Mouse (Mus musculus) large intestine, adult 2 months (tissue): ENCODE data around the gene 6430531B16Rik. TPM values are rescaled to one million over a fixed set of nuclear protein-coding genes. Genes with fewer than 3 reads are reported as not detected.

ENCODE experiments used
- DNase-seq: peaks from one replicate; pipeline ENCODE4 v3.0.0-alpha.2; 2012; ENCODE audit warnings: low read depth, low spot score
- WGBS: fragments of 180-500 bp; shearing (Covaris S2); methylation state at CpG from one replicate; pipeline ENCODE4 v1.1.7; 2018; 5-methylcytosine and 5-hydroxymethylcytosine counted together
- polyA plus RNA-seq: library from polyadenylated mRNA; depleted of rRNA; stranded (reverse); fragments of >200 nt; gene quantifications from 2 replicates; pipeline ENCODE4 v1.2.3, GENCODE M21; 2012; rRNA removed

Gene 6430531B16Rik
- polyA plus RNA-seq, 1 experiment = not detected

DNA sequence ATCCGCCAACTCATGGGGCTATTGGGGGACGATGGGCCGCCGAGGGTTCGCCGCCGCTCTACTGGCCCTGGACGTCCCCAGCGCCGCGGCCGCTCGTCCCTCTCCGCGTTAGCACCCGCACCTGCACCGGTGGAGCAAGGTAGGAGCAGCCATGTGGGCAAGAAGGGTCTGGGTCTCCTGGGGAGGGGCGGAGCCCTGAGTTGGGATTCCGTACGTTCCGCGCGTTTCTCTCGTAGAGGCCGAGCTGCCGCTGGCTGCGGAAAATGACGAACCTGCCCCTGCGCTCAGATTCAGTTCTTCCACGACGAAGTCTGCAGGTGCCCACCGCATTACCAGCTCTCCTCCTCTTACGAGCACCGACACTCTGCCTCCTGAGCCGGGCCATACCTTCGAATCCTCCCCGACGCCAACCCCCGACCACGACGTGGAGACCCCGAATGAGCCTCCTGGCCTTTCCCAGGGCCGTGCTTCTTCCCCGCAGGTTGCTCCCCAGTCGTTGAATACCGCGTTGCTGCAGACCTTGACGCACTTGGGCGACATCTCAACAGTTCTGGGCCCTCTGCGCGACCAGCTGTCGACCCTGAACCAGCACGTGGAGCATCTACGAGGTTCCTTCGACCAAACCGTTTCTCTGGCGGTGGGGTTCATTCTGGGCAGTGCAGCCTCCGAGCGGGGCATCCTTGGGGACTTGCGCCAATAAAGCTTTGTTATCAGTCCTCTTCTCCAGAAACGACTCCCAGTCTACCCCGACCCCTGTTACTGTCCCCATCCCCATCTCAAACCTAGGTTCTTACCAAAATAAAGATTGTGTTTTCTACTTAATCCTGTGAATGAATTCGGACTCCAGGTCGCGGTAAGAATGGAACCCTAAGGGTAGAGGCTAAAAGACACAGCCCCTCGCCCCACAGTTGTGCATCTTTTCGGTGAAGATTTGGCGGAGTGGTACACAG lies 34.0 kb downstream of the 6430531B16Rik start:
- WGBS = 7% methylated on average over 68 of the region's 68 CpGs
- no peak for DNase-seq

- DNase-seq = no peak
- WGBS = 1% methylated on average over 59 of the region's 59 CpGs
These were observed 34.8 kb downstream of the 6430531B16Rik start, which contains the start of gene Utf1 for GRCm38 (mm10) chr7:139943674-139944281. Gene Utf1, plus strand, starts transcription at chr7:139943789.

DNA sequence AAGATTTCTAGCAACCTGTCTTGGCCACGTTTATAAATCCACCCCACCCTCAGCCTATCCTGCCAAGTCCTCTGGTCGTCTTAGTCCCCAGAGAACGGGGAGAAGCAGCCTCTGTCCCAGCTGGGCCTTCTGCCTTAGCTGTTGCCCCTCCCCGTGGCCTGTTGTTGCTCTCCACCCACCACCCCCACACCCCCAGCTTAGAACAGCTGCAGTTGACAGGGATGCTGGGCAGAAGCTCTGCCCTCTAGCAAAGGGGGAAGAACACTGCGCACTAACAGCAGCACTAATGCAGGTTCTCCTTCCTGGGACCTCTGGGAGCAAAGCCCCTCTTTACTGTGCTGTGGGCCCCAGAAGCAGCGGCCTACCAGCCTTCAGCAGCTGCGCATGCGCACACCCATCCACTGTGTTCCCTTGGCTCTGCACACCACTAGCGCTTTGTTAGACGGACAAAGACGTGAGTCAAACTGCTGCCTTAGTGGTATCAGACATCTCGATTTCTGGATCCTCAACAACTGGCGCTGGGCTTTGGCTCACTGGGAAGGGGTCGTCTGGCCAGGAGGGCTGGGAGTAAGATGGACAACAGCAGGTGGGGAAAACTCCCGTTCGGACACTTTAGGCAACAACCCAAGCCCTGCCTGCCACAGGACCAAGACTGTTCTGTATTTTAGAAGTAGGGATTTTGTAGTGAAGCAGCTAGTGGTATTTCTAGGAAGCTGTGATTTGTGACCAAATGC lies 37.9 kb downstream of the 6430531B16Rik start:
- no peak for DNase-seq
- 62% methylated on average over 16 of the region's 16 CpGs for WGBS

GRCm38 (mm10) chr7:139937810-139938209 lies 40.7 kb downstream of the 6430531B16Rik start:
- 66% methylated on average over 5 of the region's 5 CpGs for WGBS
- no peak for DNase-seq

GRCm38 (mm10) chr7:139937138-139937537 lies 41.4 kb downstream of the 6430531B16Rik start:
- no peak for DNase-seq
- 29% methylated on average over 3 of the region's 3 CpGs for WGBS

- DNase-seq = no peak
- WGBS = 83% methylated on average over 10 of the region's 10 CpGs
These were observed 41.9 kb downstream of the 6430531B16Rik start for GRCm38 (mm10) chr7:139936705-139937104.

GRCm38 (mm10) chr7:139930732-139931131 lies 47.8 kb downstream of the 6430531B16Rik start:
- no peak for DNase-seq

More at GRCm38 (mm10) chr7:139930732-139931131, 47.8 kb downstream of the 6430531B16Rik start:
- WGBS = 19% methylated on average over 11 of the region's 11 CpGs

Other genes starting within 250 kb of the 6430531B16Rik start
- 0.07 TPM in 2 replicates for gene Adgra1, start 144.6 kb downstream of the 6430531B16Rik start, polyA plus RNA-seq
- gene Kndc1, start 84.1 kb downstream of the 6430531B16Rik start, polyA plus RNA-seq = 0.11 and 0.18 TPM in 2 replicates
- gene Utf1, start 35.0 kb downstream of the 6430531B16Rik start, polyA plus RNA-seq = 0.21 and 0.31 TPM in 2 replicates
- gene Adam8, start 13.8 kb upstream of the 6430531B16Rik start, polyA plus RNA-seq = 3.7 and 5.9 TPM in 2 replicates
- 36.7 and 52.9 TPM in 2 replicates for gene Zfp511, start 57.6 kb upstream of the 6430531B16Rik start, polyA plus RNA-seq
- gene Tubgcp2, start 57.9 kb upstream of the 6430531B16Rik start, polyA plus RNA-seq = 13.8 and 16.7 TPM in 2 replicates
- not detected in 2 replicates for gene Msx3, start 70.3 kb upstream of the 6430531B16Rik start, polyA plus RNA-seq
- 1.3 and 1.9 TPM in 2 replicates for gene Caly, start 103.8 kb upstream of the 6430531B16Rik start, polyA plus RNA-seq
- gene Prap1, start 114.6 kb upstream of the 6430531B16Rik start, polyA plus RNA-seq = 873 and 1,752 TPM in 2 replicates
- gene Fuom, start 123.7 kb upstream of the 6430531B16Rik start, polyA plus RNA-seq = 105 and 121 TPM in 2 replicates
- 9.6 and 9.8 TPM in 2 replicates for gene Paox, start 137.0 kb upstream of the 6430531B16Rik start, polyA plus RNA-seq
- gene Echs1, start 137.7 kb upstream of the 6430531B16Rik start, polyA plus RNA-seq = 108 and 150 TPM in 2 replicates
- gene Mtg1, start 158.8 kb upstream of the 6430531B16Rik start, polyA plus RNA-seq = 14.5 and 24.5 TPM in 2 replicates
- gene Sprn, start 176.1 kb upstream of the 6430531B16Rik start, polyA plus RNA-seq = 0.37 and 0.59 TPM in 2 replicates
- not detected in 2 replicates for gene Olfr522, start 186.0 kb upstream of the 6430531B16Rik start, polyA plus RNA-seq
- gene Olfr523, start 194.5 kb upstream of the 6430531B16Rik start, polyA plus RNA-seq = not detected in 2 replicates
- 0.06 and 0.07 TPM in 2 replicates for gene Olfr524, start 227.2 kb upstream of the 6430531B16Rik start, polyA plus RNA-seq
- gene Cd163l1, start 239.5 kb upstream of the 6430531B16Rik start, polyA plus RNA-seq = 0.43 and 0.78 TPM in 2 replicates